Mouse (Mus musculus) liver, embryonic 14.5 days (tissue): ENCODE data around the gene Slamf8.

Experiments used
- CTCF ChIP-seq: IDR thresholded peaks from 2 replicates; pipeline ENCODE4 v1.5.1; 2016; ENCODE audit warnings: antibody characterized with exemption, low read depth, control low read depth
- EP300 ChIP-seq: IDR thresholded peaks from 2 replicates; pipeline ENCODE4 v1.6.1; 2016; ENCODE audit warnings: antibody characterized with exemption, low read depth

DNA sequence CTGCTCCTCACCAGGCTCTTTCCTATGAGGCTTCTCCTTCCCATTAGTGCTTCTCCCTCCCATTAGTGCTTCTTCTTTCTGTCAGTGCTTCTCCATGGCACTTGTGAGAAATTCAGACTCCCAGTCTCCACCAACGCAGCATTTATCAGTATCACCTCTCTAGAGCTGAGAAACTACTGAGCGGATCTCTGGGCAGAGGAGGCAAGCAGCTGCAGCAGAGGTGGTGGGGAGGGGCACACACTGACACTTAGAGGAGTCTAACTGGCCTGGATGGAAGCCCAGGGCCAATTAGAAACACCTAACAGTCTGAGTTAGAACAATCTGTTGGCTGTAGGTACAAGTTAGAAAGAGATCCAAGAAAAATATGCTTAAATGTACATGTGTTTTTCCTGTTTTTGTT, 48.4 kb upstream of the Slamf8 start:
- TF ChIP-seq EP300 (no peak), CTCF (no peak)
